Mouse (Mus musculus): ENCODE results near the gene Pds5a. TPM values are rescaled to one million over a fixed set of nuclear protein-coding genes. Genes with fewer than 3 reads are reported as not detected.

The Pds5a gene
- polyA plus RNA-seq, 1 experiment from 2014 or later = 31.2 TPM

DNA sequence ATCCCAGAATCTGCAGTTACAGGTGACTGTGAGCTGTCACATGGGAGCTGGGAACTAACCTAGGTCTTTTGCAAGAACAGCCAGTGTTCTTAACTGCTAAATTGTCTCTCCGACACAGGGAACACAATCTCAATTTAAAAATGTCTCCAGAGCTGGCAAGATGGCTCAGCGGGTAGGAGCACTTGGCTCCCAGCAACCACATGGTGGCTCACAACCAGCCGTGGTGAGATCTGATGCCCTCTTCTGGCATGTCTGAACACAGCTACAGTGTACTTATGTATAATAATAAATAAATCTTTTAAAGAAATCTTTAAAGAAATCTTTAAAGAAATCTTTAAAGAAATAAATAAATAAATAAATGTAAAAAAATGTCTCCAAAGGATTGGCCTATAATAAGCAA lies 30.4 kb downstream of the Pds5a start:
- Histone ChIP-seq H3K9me3 (ENCODE audit: control insufficient read depth, low read length) (no peaks in the 10 kb centered on the region), H3K4me3 (ENCODE audit: low read length) (no peak overlapping the region), H3K27me3 (replicated peaks; ENCODE audit: control insufficient read depth, insufficient read depth, low read length) (no peaks in the 10 kb centered on the region), H3K4me2 (ENCODE audit: low read depth, low read length) (no peak overlapping the region), H3K27ac (ENCODE audit: low read length) (no peak overlapping the region), H3K4me1 (ENCODE audit: control insufficient read depth, insufficient read depth, low read length) (no peaks in the 10 kb centered on the region), H3K9ac (ENCODE audit: low read depth, low read length) (no peak overlapping the region), H3K36me3 (ENCODE audit: control insufficient read depth, insufficient read depth, low read length) (no peaks in the 10 kb centered on the region)
- no peak for ATAC-seq
- 89% methylated on average over 3 of the region's 3 CpGs for WGBS

DNA sequence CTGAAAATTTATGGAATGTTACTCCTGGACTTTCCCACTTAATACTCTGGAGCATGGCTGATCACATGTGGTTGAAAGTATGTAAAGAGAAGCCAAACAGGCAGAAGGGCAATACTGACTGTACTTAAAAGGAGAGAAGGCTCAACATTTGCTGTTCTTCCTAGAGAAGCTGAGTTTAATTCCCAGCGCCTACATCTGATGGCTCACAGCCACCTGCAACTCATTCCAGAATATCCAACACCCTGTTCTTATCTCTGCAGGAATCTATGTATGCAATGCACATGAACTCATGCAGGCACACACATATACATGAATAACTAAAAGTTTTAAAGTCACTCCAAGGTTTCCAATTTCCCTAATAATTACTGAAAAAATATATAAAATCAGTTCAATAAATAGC lies 32.7 kb downstream of the Pds5a start:
- H3K27ac ChIP-seq (ENCODE audit: low read length) = no peak overlapping the region
- H3K4me1 ChIP-seq (ENCODE audit: control insufficient read depth, insufficient read depth, low read length) = no peaks in the 10 kb centered on the region
- ATAC-seq = no peak
- H3K4me3 ChIP-seq (ENCODE audit: low read length) = no peak overlapping the region
- H3K9me3 ChIP-seq (ENCODE audit: control insufficient read depth, low read length) = no peaks in the 10 kb centered on the region
- no peaks in the 10 kb centered on the region for H3K27me3 ChIP-seq (replicated peaks; ENCODE audit: control insufficient read depth, insufficient read depth, low read length)
- no peak overlapping the region for H3K9ac ChIP-seq (ENCODE audit: low read depth, low read length)
- no peak overlapping the region for H3K4me2 ChIP-seq (ENCODE audit: low read depth, low read length)
- no peaks in the 10 kb centered on the region for H3K36me3 ChIP-seq (ENCODE audit: control insufficient read depth, insufficient read depth, low read length)
- 72% methylated on average over 1 of the region's 1 CpGs for WGBS

- H3K27ac ChIP-seq (ENCODE audit: low read length) = no peak overlapping the region
- H3K27me3 ChIP-seq (replicated peaks; ENCODE audit: control insufficient read depth, insufficient read depth, low read length) = no peaks in the 10 kb centered on the region
- no peak for ATAC-seq
- no peaks in the 10 kb centered on the region for H3K4me1 ChIP-seq (ENCODE audit: control insufficient read depth, insufficient read depth, low read length)
- H3K9me3 ChIP-seq (ENCODE audit: control insufficient read depth, low read length) = no peaks in the 10 kb centered on the region
- no peak overlapping the region for H3K4me2 ChIP-seq (ENCODE audit: low read depth, low read length)
- WGBS = 92% methylated on average over 2 of the region's 2 CpGs
- no peak overlapping the region for H3K4me3 ChIP-seq (ENCODE audit: low read length)
- no peak overlapping the region for H3K9ac ChIP-seq (ENCODE audit: low read depth, low read length)
- no peaks in the 10 kb centered on the region for H3K36me3 ChIP-seq (ENCODE audit: control insufficient read depth, insufficient read depth, low read length)
Measured at GRCm38 (mm10) chr5:65661958-65662357, 36.1 kb downstream of the Pds5a start.

DNA sequence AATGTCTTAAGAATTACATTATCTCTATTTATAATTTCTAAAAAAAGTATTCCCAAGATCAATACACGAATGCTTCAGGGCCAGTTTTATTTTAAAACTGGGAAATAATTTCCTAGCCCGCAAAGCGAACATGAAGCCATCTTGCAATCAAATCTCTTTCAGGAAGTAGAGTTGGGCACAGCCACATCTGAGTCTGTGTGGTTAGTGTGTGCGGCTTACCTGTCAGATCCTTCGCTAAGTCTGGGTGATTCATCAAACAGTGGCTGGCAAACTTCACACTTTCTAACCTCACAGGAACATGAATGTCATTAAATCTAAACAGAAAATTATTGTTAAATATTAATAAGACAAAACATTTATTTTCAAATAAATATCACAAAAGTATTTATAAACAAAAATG lies 44.3 kb downstream of the Pds5a start:
- WGBS = 95% methylated on average over 5 of the region's 5 CpGs
- Histone ChIP-seq H3K27me3 (replicated peaks; ENCODE audit: control insufficient read depth, insufficient read depth, low read length) (no peaks in the 10 kb centered on the region), H3K4me3 (ENCODE audit: low read length) (no peak overlapping the region), H3K36me3 (ENCODE audit: control insufficient read depth, insufficient read depth, low read length) (peaks cover 8% of the 10 kb centered on the region), H3K4me2 (ENCODE audit: low read depth, low read length) (no peak overlapping the region), H3K4me1 (ENCODE audit: control insufficient read depth, insufficient read depth, low read length) (no peaks in the 10 kb centered on the region), H3K9ac (ENCODE audit: low read depth, low read length) (no peak overlapping the region), H3K9me3 (ENCODE audit: control insufficient read depth, low read length) (no peaks in the 10 kb centered on the region), H3K27ac (ENCODE audit: low read length) (no peak overlapping the region)
- no peak for ATAC-seq

- WGBS = 94% methylated on average over 1 of the region's 1 CpGs
- H3K4me1 ChIP-seq (ENCODE audit: control insufficient read depth, insufficient read depth, low read length) = no peaks in the 10 kb centered on the region
- no peaks in the 10 kb centered on the region for H3K27me3 ChIP-seq (replicated peaks; ENCODE audit: control insufficient read depth, insufficient read depth, low read length)
- no peak overlapping the region for H3K27ac ChIP-seq (ENCODE audit: low read length)
- no peak overlapping the region for H3K9ac ChIP-seq (ENCODE audit: low read depth, low read length)
- peaks cover 8% of the 10 kb centered on the region for H3K36me3 ChIP-seq (ENCODE audit: control insufficient read depth, insufficient read depth, low read length)
- ATAC-seq = no peak
- no peak overlapping the region for H3K4me2 ChIP-seq (ENCODE audit: low read depth, low read length)
- no peak overlapping the region for H3K4me3 ChIP-seq (ENCODE audit: low read length)
- H3K9me3 ChIP-seq (ENCODE audit: control insufficient read depth, low read length) = no peaks in the 10 kb centered on the region
Measured at GRCm38 (mm10) chr5:65638896-65639295, 59.2 kb downstream of the Pds5a start.

DNA sequence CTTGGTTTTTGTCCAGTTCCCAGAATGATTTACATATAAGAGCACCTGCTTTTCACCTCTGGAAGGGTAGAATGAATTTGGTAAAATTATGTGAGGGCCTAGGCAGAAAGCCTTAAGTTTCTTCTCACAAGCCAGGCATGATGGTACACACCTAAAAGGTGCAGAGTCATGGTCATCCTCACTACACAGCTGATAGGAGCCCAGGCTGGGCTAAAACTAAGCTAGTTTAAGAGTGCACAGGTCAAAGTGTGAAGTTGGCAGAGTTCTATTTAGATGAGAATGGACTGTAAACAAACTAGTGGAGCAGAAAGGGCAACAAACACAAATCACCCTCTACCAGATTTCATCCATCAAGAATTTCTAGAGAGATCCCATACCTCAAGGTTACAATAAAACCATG lies 73.7 kb downstream of the Pds5a start:
- no peak for ATAC-seq
- H3K36me3 ChIP-seq (ENCODE audit: control insufficient read depth, insufficient read depth, low read length) = peaks cover 7% of the 10 kb centered on the region

GRCm38 (mm10) chr5:65613152-65613924 lies 84.7 kb downstream of the Pds5a start:
- Histone ChIP-seq H3K4me2 (ENCODE audit: low read depth, low read length) (no peak overlapping the region), H3K27ac (ENCODE audit: low read length) (no peak overlapping the region), H3K4me3 (ENCODE audit: low read length) (no peak overlapping the region), H3K9ac (ENCODE audit: low read depth, low read length) (no peak overlapping the region), H3K9me3 (ENCODE audit: control insufficient read depth, low read length) (no peaks in the 10 kb centered on the region), H3K4me1 (ENCODE audit: control insufficient read depth, insufficient read depth, low read length) (no peaks in the 10 kb centered on the region), H3K36me3 (ENCODE audit: control insufficient read depth, insufficient read depth, low read length) (peaks cover 6% of the 10 kb centered on the region; the same call in 1 of the 2 replicates), H3K27me3 (replicated peaks; ENCODE audit: control insufficient read depth, insufficient read depth, low read length) (no peaks in the 10 kb centered on the region)
- ATAC-seq = no peak
- 75% methylated on average over 9 of the region's 9 CpGs for WGBS

More for the DNA sequence above, 73.7 kb downstream of the Pds5a start:
- Histone ChIP-seq H3K4me1 (ENCODE audit: control insufficient read depth, insufficient read depth, low read length) (no peaks in the 10 kb centered on the region), H3K4me2 (ENCODE audit: low read depth, low read length) (no peak overlapping the region), H3K27me3 (replicated peaks; ENCODE audit: control insufficient read depth, insufficient read depth, low read length) (no peaks in the 10 kb centered on the region), H3K9me3 (ENCODE audit: control insufficient read depth, low read length) (no peaks in the 10 kb centered on the region), H3K27ac (ENCODE audit: low read length) (no peak overlapping the region), H3K4me3 (ENCODE audit: low read length) (no peak overlapping the region), H3K9ac (ENCODE audit: low read depth, low read length) (no peak overlapping the region)

GRCm38 (mm10) chr5:65610541-65610940 lies 87.5 kb downstream of the Pds5a start:
- no peak for ATAC-seq
- Histone ChIP-seq H3K4me3 (ENCODE audit: low read length) (no peak overlapping the region), H3K9ac (ENCODE audit: low read depth, low read length) (no peak overlapping the region), H3K4me1 (ENCODE audit: control insufficient read depth, insufficient read depth, low read length) (no peaks in the 10 kb centered on the region), H3K4me2 (ENCODE audit: low read depth, low read length) (no peak overlapping the region), H3K27me3 (replicated peaks; ENCODE audit: control insufficient read depth, insufficient read depth, low read length) (no peaks in the 10 kb centered on the region), H3K27ac (ENCODE audit: low read length) (no peak overlapping the region), H3K9me3 (ENCODE audit: control insufficient read depth, low read length) (no peaks in the 10 kb centered on the region), H3K36me3 (ENCODE audit: control insufficient read depth, insufficient read depth, low read length) (peaks cover 6% of the 10 kb centered on the region; the same call in 1 of the 2 replicates)
- WGBS = 85% methylated on average over 4 of the region's 4 CpGs

- H3K27me3 ChIP-seq (replicated peaks; ENCODE audit: control insufficient read depth, insufficient read depth, low read length) = no peaks in the 10 kb centered on the region
- H3K36me3 ChIP-seq (ENCODE audit: control insufficient read depth, insufficient read depth, low read length) = no peaks in the 10 kb centered on the region
- 81% methylated on average over 5 of the region's 5 CpGs for WGBS
- no peak overlapping the region for H3K9ac ChIP-seq (ENCODE audit: low read depth, low read length)
- peak; percentile 82 for ATAC-seq
- H3K27ac ChIP-seq (ENCODE audit: low read length) = no peak overlapping the region
- no peak overlapping the region for H3K4me2 ChIP-seq (ENCODE audit: low read depth, low read length)
- H3K4me3 ChIP-seq (ENCODE audit: low read length) = no peak overlapping the region
- no peaks in the 10 kb centered on the region for H3K4me1 ChIP-seq (ENCODE audit: control insufficient read depth, insufficient read depth, low read length)
- H3K9me3 ChIP-seq (ENCODE audit: control insufficient read depth, low read length) = no peaks in the 10 kb centered on the region
Measured at GRCm38 (mm10) chr5:65609769-65610168, 88.3 kb downstream of the Pds5a start.

DNA sequence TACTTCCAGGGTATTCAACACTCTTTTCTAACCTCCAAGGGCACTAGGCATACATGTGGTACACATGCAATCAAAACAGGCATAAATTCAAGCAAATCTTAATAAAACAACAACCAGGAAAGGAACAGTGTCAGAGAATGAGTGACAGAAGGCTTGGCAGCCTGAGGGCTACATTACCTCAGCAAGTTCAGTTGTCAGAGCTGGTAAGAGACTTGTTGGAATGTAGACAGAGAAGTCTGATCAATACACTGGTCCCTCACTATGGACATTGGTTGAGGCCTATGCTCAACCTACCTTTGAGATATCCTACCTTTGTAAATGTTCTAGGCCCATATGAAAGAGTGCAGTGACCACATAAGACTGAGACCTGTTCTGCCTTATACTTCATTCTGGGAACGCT lies 91.3 kb downstream of the Pds5a start:
- Histone ChIP-seq H3K9ac (ENCODE audit: low read depth, low read length) (no peak overlapping the region), H3K4me1 (ENCODE audit: control insufficient read depth, insufficient read depth, low read length) (no peaks in the 10 kb centered on the region), H3K27me3 (replicated peaks; ENCODE audit: control insufficient read depth, insufficient read depth, low read length) (no peaks in the 10 kb centered on the region), H3K4me3 (ENCODE audit: low read length) (no peak overlapping the region), H3K36me3 (ENCODE audit: control insufficient read depth, insufficient read depth, low read length) (no peaks in the 10 kb centered on the region), H3K27ac (ENCODE audit: low read length) (no peak overlapping the region), H3K9me3 (ENCODE audit: control insufficient read depth, low read length) (no peaks in the 10 kb centered on the region), H3K4me2 (ENCODE audit: low read depth, low read length) (no peak overlapping the region)
- ATAC-seq = no peak
- 94% methylated on average over 1 of the region's 1 CpGs for WGBS
